Mouse (Mus musculus) regulatory T cell (primary cell): ENCODE measurements at regions not wholly inside any gene's neighbourhood (a gene's known extent, or its start where the extent isn't known, plus 50 kb on each side); places are given as distances from the start of the nearest gene placed in this dataset.
"Not testable (repeated sequence)": the region's sequence is repeated elsewhere in the genome, so short reads cannot be mapped to it uniquely, and the experiment has no call there.

Experiments
- in situ Hi-C: fragments of 300-600 bp; cut with MboI, MseI; formaldehyde crosslinking; loops from one replicate; pipeline ENCODE4 v1.15.1; 2025; ENCODE audit warnings: high pct_unique_total_duplicates

DNA sequence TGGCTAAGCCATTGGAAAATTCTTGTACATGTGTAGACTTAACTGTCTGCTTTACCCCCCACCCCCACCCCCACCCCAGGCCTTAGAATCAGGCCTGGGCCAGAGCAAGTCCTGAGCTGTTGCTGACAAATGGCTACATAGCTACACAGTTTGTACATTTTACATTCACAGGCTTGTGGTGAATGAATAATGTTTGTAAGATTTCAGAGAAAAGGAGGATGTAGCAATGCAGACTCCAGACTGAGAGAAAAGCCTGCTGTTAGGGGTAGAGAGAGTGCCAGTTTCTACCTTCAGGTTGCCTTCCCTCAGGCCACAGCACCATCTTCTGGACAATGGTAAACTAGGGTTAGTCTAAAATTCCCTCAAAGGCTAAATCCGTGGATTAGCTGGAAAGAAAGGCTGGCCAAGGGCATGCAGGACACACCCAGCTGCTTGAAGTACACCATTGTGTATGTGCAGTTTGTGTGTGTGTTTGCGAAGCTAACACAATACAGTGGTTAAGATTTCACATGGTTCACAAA lies 94.5 kb upstream of the Zfp706 start:
- in situ Hi-C loops, result loop anchor here (25.0 kb wide), 1 partner anchor 810 kb away; no protein-coding TSS in a partner anchor

DNA sequence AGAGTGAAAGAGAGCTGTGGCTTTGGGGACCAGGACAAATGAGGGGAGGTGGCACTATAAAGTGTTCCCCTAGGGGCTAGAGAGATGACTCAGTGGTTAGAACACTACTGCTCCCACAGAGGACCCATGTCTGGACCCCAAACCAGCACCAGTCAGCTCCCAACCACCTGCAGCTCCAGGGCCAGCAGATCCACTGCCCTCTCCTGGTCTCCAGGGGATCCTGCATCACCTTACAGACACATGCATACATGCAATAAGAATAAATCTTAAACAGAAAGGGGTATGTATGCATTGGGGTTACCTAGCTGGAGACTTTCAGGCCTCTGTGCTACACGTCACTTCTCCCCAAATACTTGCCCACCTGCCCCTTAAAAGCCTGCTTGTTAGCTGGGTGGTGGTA lies 93.8 kb upstream of the Zfp706 start:
- in situ Hi-C loops, result loop anchor here (25.0 kb wide), 1 partner anchor 811 kb away; no protein-coding TSS in a partner anchor

DNA sequence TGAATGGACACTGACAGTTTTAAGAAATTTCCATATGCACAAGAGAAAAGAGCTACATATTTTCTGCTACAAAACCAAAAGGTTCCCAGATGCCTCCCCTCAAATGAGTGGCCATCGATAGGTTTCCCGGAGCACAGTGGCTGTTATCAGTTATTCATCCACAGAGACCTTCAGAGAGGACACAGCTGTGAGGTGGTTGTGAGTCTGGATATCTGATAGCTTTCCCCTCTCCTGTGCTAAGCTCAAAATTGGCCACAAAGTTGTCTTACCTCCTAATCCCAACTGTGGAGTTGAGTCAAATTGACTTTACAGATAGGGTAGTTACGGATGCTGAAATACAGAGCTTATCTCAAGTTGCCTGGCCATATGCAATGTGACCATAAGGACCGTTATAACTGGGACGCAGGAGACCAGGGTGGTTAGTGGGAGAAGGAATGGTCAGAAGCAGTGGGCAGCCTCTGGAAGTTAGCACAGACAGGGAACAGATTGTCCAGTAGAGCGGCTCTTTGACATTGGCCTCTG lies 93.3 kb upstream of the Zfp706 start:
- in situ Hi-C loops, result loop anchor here (25.0 kb wide), 1 partner anchor 811 kb away; no protein-coding TSS in a partner anchor

DNA sequence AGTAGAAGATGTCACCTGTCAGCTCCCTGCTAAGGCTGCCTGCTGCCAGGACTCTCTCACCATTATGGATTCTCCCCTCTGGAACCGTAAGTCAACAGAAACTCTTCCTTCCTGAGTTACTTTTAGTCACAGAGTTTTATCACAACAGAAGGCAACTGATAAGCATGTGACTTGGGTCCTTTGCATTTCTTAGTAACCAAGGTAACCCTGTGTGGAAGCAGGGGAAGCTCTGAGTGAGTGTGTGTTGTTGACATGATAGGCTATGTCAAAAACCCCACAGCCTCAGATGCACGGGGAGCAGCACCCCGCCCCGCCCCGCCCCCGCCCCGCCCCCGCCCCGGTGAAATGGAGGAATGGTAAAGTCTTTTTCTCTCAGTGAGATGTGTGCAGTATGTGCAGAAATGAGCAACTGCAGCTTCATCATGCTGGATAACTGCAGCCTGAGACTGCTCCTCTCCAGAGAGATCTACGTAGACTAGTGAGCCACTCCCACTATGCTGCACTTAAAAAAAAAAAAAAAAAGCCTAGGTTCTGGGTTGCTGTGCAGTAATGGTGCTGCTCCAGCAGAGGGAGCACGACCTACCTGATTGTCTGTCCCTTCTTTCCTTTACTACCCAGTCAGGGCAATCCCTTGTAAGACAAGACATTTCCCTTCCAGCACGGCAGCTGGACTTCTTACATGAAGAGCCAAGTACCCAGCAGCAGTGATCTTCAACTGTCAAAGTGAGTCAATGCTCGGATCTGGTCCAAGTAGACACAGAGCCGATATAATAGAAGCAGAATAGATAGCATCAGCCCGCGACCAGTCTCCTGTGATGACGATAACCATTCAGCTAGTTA lies 92.6 kb upstream of the Zfp706 start:
- in situ Hi-C loops, result loop anchor here (25.0 kb wide), 1 partner anchor 812 kb away; no protein-coding TSS in a partner anchor

DNA sequence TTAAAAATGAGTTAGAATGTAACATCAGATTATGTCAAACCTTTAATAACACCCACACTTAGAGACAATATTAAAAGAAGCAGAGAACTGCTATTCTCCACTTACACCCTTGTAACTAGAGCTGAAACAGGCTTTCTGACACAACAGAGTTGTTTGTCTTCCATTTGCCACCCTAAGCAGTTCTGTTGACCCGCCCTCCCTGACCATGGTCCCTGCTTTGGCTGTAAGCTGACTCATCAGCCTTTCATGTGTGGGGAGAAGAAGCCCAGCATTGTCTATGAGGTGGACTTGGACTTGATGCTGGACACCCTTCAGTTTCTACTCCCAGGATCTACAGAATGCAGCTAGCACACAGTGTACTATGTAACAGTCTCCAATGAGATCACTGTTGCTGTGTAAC lies 91.6 kb upstream of the Zfp706 start:
- in situ Hi-C loops, result no loop called here

DNA sequence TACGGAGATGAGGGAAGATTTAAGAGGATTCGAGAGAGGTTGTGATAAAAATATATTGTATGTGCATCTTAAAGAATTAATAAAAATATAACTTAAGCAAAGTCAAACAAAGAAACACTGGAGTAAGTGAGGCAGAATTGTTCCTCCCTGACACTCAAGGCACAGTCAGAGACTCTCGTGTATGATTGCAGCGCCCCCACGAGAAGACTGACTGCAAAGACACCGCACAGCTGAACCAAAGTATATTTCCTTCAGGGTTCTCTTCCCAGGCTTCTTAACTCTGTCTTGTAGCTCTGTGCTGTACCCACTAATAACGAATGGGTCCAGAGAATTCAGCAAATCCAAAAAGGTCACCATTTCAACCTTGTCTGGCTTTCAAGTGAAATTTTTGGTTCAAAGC lies 89.9 kb upstream of the Zfp706 start:
- in situ Hi-C loops, result no loop called here

DNA sequence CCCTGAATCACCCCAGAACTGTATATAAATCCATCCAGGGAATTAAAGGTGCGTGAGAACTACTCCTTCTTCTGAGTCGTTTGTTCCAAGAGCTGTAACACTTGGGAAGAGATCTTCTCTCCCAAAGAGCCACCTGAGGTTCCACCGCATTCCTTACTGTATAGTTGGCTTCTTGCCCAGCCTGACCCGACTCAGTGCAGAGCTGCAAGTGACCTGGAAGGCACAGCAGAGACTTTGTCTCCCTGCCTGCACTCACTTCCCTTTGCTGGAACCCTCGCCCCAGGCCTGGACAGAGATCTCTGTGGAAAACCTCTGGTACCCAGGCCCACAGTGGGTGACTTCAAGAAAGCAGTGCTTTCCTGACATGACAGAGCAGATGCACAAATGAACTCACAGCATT lies 83.6 kb upstream of the Zfp706 start:
- in situ Hi-C loops, result not testable (repeated sequence)

DNA sequence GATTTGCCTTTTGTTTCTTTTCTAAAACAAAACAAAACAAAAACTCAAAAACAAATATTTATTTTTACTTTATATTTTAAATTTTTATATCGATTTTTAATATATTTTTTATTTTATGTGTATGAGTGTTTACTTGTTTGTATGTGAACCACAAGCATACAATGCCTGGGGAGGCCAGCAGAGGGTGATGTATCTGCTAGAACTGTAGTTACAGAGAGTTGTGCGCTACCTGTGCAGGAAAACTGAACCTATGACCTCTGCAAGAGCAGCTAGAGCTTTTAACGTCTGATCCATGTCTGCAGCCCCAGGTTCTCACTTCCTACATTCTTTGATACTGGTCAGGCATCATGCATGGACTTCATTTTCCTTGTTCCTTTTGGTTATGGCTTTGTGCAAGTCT lies 76.2 kb upstream of the Zfp706 start:
- in situ Hi-C loops, result no loop called here

DNA sequence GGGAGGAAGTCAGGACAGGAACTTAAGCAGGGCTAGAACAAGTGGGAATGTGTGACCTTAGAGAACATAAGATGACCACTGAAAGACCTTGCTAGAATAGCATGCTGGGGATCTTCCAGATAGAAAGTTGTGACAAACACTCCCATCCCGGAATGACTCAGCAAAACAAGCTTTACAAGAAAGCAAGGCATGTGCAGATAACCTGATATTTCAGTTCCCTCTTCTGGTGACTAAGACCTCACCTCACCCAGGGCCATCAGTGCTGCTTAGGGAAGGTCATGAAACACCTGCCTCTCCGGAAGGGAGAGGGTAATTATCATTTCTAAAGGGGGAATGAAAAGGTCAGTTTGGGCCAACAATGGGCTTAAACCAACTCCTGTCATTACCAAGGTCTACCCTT lies 74.3 kb upstream of the Zfp706 start:
- in situ Hi-C loops, result no loop called here

DNA sequence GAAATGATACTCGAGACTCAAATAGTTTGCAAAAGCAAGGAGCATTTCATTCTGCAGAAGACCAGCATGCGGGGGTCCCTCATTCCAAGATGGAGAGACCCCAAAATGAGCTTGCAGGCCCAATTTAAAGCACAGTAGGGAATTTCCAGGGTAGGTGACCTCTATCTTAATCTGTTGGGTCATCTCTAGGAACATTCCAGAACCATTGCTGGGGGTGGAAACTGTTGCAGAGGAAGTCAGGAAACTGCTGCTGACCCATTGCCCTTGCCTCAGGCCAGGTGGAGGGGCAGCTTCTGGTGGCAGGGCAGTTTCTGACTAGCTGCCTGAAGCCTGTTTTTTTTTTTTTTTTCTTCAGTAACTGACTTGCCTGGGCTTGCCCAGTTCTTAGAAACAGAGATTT lies 73.4 kb upstream of the Zfp706 start:
- in situ Hi-C loops, result no loop called here

DNA sequence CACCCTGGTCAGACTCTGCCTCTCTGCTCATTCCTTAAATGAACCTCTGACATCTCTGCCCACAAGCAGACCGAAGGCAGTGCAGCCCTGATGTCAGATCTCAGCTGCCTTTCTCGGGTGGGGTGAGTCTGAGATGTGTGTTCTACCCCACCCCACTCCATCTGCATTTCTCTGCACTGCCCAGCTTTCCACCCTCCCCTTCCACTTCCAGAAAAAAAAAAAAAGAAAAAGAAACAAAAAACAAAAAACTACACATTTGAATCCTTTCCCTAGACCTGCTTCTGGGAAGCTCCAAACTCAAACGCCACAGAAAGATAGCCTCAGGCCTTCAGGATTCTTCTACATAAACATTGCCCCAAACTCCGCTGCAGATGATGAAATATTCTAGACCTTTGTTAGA lies 72.8 kb upstream of the Zfp706 start:
- in situ Hi-C loops, result no loop called here

DNA sequence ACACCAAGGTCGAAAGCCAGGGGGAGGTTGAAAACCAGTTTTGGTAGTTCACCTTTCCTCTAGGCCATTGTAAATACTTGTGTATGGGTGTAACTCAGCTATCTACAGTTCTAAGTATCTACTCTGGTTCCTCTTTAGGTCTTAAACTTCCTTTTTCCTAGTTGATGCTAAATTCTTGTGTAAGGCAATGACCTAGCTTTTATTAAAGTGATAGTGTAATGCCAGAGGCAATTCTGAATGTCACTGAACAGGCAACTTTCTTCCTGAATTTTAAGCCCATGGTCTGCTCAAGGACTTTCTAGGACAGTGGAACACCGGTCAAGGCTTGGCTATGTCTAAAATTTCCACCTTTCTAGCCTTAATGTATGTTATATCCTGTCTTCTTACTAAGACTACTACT lies 66.6 kb upstream of the Zfp706 start:
- in situ Hi-C loops, result not testable (repeated sequence)

DNA sequence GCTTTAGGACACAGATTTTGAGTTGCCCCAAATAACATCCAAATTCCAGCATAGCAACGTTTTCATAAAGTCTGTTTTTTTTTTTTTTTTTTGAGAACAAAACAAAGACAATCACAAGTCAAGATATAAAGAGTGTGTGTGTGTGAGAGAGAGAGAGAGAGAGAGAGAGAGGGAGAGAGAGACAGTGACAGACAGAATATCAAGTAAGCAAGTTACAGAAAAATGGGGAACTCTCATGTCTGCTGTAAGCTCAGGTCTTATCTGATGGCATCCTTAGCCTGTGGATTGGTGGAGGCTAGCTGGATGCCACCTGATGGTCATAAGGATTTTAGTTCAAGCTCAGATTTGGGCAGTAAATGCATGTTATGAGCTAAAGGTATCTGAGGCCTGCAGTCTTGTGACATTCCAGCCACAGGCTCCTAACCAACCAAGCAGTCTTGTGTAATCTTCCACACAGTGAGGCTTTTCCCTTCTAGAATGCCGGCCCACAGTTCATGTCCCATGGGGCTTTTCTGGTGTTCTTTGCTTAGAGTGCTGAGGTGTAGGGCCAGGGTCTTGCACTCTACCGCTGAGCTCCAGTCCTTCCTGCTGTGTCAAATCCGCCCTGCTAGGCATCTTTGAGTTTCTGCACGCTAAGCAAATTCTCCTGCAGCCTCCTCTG lies 64.8 kb upstream of the Zfp706 start:
- in situ Hi-C loops, result no loop called here

DNA sequence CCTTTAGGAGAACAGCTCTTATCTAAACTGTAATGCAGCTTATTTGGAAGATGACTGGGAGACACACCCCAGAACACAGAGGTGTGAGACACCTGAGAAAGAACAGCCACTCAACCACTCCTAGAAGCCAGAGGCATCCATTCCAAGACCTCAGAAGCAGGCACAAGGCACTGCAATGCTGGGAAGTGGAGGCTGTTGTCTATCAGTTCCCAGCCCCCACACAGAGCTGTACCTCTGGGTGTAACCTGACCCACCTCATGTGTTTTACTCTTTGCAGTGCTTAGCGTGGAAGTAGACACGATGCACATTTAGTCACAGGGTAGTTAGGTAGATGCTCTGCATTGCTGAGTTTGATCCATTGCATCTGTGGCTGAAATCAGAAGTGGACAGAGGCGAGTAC lies 62.6 kb upstream of the Zfp706 start:
- in situ Hi-C loops, result no loop called here

DNA sequence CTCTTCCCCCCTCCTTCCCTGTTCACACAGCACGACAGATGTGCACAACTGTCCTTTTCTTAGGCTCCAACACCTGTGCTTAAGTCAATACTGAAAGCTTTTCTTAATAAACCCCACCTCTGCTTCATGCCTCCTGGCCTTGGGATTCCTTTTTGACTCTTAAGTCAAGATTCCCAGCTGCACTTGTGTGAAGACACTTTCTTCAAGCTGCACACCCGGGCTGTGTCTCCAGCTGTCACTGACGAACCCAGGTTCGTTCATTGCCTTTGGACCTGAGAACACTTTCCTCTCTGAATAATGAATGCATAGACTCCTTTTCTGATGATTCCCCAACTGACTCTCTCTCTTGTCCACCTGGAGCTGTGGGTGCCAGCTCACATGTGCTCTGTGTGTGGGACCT lies 59.8 kb upstream of the Zfp706 start:
- in situ Hi-C loops, result no loop called here

DNA sequence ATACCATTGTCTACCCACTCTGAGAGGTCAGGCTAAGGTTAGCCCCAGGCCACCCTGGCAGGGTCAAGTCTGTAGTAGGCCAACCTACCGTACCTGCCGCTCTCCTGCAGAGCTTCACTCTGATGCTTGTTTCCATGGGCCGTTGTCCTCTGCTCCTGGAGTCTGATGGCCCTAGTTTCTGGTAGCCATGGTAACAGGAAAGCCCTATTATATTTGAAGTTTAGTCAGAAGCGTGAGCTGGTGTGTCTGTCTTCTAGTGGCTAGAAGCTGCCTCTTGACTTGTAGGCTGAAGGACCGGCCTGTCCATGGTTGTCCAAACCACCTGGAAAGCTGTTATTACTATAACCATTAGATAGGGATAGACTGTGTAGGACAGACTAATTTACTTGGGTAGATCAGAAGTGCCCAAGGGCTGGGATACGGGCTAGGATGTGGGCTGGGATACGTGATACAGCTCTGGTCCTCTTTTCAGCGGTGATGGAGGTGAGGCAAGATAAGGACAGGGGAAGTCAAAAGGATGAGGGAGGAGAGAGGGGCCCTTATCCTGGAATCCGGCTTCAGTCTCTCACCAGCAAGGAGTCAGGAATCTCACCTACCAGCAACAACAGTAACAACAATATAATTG lies 58.5 kb upstream of the Zfp706 start:
- in situ Hi-C loops, result no loop called here

DNA sequence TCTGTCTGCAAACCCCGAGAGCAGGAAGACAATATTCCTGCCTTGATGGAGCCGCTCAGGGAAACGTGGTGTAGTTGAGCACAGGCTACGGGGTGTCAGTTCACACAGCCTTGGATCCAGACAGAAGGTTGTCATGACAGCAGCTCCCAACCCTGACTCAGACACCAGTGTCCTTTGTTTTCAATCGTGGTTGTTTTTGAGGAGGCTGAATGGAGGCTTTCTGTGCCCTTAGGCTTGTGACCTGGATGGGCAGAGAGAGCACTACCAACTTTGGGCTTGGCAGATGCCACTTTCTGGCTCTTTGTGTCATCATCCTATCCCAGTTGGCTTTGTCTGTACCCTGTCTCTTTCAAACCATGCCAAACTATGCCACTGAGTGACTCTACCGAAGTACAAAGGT lies 57.8 kb upstream of the Zfp706 start:
- in situ Hi-C loops, result no loop called here

DNA sequence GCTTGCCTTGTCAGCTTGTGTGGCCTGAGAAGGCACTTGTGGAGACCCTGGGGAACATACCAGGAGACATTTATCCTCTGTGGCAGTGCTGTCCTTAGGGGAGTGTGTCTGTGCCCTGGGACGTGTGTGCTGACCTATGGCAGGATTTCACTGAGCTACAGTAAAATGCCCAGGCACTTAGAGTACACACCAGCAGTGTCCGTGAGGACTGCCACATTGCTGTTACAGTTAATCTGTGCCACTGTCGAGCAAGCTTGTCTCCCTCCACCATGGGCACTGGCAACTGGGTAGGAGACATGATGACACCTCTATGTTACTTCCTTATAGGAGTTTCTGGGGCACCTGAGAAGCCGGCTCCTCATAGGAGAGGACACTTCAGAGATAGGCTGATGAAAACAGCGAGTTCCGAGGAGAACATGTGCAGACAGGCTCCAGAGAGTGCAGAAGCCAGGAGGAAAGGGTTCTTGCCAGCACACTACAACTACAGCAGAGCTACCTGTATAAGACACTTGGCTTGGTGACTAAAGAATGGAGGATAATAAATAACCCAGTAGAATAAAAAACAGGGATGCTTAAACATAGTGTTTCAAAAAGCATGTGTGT lies 56.3 kb upstream of the Zfp706 start:
- in situ Hi-C loops, result no loop called here

DNA sequence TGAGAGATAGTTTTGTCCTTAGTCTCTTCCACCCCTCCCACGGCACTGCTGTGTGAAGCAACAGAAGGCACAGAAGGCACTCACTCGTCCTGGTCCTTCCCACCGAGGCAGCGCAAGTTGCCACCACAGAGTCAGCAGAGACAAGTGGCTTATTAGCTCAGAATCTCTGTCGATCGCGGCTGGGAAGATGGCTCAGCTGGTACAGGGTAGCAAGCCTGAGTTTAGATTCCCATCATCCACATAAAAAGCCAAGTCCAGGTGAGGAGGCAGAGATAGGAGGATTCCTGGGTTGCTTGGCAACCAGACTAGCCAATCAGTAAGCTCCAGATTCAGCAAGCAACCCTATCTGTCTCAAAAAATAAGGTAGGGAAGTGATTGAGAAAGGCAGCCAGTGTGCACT lies 55.0 kb upstream of the Zfp706 start:
- in situ Hi-C loops, result no loop called here

DNA sequence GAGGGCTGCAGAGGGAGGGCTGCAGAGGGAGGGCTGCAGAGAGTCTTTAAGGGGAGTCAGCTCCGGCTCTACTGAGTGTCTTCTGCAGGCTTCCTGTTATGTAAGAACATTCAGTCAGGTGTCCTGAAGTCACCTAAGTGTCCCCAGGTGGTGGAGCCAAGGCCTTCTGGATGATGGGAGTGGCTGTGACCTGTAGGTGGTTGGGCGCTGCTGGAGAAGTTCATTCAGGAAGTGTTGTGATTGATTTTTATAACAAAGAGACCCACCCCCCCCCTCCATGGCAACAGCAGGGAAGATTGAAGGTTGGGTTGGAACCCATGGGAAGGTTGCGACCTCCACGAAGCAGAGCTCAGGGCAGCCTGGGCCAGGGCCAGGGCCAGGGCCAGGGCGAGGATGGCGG lies 53.9 kb upstream of the Zfp706 start:
- in situ Hi-C loops, result no loop called here

DNA sequence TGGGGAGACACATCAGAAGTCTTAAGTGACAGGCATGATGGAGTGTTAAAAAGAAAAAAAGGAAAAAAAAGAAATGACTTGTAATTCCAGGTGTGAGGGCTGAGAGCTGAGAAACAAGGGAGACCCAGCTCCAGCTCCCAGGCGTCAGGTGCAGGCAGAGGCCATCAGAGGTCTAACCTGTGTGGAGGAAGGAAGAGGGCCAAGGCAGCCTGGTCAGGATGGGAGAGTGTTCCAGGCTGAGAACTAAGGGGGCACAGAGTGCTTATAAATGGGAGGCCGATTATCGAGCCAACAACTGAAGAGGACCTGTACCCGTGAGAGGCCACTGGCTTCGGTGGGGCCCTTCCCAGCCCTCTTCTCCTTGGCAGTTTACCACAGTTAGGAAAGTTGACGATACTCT lies 53.3 kb upstream of the Zfp706 start:
- in situ Hi-C loops, result no loop called here
